Mouse (Mus musculus) c-Kit-positive CD71-negative TER-119-negative erythroid progenitor cells, embryonic 14.5 days (primary cell): Measurements from ENCODE around the gene Icosl.
"Not testable (repeated sequence)": the region's sequence is repeated elsewhere in the genome, so short reads cannot be mapped to it uniquely, and the experiment has no call there.

Source experiments
- DNase-seq: peaks from one replicate; pipeline ENCODE4 v3.0.0-alpha.2; 2013; ENCODE audit warnings: low read depth

The Icosl gene

GRCm38 (mm10) chr10:78069101-78070011 lies at the start of gene Icosl:
Gene Icosl, plus strand, starts transcription at chr10:78069302.
- DNase-seq = peak; percentile 42

- DNase-seq = not testable (repeated sequence)
Observed at GRCm38 (mm10) chr10:78019984-78020383, 49.1 kb upstream of the Icosl start.

DNA sequence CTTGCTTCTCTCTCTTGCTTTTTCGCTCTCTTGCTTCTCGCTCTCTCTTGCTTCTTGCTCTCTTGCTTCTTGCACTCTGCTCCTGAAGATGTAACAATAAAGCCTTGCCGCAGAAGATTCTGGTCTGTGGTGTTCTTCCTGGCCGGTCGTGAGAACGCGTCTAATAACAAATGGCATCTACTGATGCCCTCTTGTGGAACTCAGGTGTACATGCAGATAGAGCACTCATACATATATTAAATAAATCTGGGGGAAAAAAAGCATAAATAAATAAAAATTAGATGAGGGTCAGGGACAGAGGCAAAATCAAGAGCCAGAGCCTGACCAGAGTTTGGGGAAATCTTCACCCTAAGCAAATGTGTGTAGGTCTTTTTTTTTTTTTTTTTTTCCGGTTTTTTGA lies 43.6 kb upstream of the Icosl start:
- DNase-seq = not testable (repeated sequence)

DNA sequence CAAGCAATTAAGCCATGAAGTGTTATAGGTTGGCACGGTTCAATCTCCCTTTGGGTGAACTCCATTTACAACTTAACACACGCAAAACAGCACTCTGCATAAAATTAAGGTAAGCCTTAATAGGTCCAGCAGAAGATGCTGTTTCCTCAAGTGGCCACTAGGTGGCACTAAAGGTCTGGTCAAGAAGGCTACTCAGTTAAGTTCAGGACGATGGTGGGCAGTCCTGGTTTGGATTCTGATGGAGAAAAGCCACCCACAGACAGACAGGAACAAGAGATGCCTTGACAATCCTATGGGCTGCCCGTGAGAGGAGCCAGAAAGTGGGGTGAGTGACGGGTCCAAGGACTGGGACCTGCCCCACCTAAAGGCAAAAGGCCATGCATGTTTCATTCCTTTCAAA lies 41.0 kb upstream of the Icosl start:
- DNase-seq = peak; percentile 60

GRCm38 (mm10) chr10:78029080-78029479 lies 40.0 kb upstream of the Icosl start:
- DNase-seq = no peak

DNA sequence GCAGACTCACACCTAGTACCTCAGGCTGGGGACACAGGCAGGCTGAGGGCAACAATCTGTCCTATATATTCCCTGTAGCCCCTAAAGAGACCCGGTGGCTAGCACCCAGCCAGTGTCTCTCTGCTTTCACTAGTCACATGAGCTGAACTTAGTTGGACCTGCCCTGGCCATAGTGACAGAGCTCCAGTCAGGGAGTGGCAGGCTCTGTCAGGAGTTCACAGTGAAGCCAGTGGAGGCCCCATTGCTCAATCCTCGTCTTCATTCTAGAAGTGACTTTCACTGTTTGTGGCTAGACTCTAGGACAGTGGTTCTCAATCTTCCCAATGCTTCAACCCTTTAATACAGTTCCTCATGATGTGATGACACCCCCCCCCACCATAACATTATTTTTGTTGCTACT lies 37.1 kb upstream of the Icosl start:
- no peak for DNase-seq

GRCm38 (mm10) chr10:78037139-78037538 lies 32.0 kb upstream of the Icosl start:
- DNase-seq = no peak

DNA sequence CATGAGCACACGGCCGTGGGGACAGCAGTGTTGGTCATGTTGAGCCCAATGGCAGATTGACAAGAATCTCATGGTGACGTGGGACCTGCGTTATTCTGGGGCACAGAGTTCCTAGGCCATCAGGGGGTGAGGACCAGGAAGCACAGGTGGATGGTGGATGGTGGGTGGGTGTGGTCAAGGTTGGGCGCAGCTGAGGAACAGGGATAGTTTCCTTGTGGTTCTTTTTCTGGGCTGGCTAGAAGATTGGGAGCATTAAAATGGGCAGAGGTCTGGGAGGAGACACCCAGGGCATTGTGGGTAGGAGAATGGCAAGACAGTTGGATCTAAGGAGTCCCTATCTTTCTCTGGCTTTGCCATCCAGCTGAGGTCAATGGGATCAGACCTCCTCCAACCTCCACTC lies 27.5 kb upstream of the Icosl start, which contains the start of gene Dnmt3l:
Dnmt3l (plus strand) TSS at position 301 of the 400 bp plus-strand sequence.
- DNase-seq = no peak

DNA sequence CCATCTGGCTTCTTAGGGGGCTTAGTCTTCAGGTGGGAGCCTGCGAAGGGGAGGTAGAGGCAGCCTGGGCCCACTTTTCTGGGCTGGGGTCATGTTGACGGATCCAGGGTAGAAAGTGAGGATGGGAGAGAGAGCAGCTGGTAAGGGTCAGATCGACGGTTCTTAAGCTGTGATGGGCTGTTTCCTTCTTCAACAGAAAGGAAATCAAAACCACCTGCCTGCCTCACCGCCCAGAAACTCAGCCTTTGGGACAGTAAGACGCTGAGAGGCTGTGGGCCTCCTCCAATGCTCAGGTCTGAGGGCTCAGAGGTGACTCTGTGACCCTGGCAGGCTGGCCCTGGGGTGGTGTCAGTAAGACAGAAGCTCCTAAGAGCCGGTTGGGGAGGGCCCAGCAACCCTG lies 27.0 kb upstream of the Icosl start:
- DNase-seq = no peak

- no peak for DNase-seq
Observed at GRCm38 (mm10) chr10:78042697-78043405, 26.3 kb upstream of the Icosl start.

DNA sequence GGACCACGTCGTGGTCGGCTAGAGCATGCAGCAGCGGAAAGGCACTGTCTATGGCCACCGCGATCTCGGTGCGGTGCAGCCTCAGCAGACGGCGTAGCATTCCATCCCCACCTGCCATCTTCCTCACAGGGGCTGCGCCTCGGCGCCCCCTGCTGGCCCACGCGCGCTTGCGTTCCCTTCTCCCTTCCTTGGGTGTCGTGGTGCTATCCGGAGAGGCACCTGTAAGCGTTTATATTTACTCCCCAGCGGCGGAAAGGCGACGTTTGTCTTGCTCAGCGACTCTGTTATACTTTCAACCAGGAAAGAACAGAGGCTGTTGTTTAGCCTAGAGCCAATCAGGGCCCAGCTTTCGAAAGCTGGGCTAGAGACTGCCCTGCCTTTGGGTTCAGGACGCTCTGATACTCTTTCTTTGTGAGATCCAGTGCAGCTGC lies 25.7 kb upstream of the Icosl start, which contains the start of gene Aire:
Aire (minus strand) TSS at position 205 of the 431 bp plus-strand sequence.
- peak; percentile 56 for DNase-seq

GRCm38 (mm10) chr10:78044531-78044930 lies 24.6 kb upstream of the Icosl start:
- no peak for DNase-seq

GRCm38 (mm10) chr10:78046388-78046787 lies 22.7 kb upstream of the Icosl start:
- DNase-seq = no peak

GRCm38 (mm10) chr10:78048061-78048730 lies 20.9 kb upstream of the Icosl start:
- DNase-seq = no peak

- DNase-seq = no peak
Observed at GRCm38 (mm10) chr10:78049519-78050035, 19.5 kb upstream of the Icosl start.

DNA sequence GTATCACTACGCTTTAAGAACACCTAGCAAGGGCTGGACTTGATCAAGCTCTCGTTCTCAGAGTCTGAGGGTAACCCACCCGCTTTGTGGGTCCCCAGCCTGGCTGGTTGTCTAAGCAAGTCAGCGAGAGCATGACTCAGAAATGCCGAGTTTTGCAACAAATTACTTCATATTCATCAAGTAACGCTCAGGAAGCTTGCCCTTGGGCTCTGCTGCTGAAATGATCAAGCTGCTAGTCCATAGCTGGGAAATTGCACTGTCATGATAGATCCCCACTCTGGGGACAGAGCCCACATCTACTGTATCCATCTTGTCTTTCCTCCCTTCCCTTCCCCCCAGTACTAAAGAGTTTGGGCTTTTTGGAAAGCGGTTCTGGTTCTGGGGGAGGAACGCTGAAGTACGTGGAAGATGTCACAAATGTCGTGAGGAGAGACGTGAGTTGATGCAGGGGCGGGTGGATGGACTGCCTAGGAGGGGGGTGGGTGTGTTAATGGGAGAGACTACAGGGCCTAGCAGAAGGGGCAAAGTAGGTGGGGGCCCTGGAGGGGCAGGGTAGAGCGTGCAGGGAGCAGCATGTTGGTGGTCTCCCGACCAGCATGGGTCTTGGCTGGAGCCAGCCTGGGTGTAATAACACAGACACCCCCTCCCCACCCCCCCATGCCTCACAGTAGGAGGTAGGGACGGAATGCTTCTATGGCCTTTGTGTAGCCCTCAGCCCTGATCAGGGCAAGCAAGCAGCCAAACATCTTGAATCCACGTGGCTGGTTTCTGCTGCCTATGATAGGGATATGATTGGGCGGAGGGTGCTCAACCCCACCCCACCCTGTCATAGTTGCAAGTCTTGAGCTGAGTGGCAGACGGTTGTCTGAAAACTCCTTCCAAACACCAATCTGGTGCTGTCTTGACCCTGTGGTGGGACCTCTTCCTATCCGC lies 14.2 kb upstream of the Icosl start:
- peak; percentile 33 for DNase-seq

DNA sequence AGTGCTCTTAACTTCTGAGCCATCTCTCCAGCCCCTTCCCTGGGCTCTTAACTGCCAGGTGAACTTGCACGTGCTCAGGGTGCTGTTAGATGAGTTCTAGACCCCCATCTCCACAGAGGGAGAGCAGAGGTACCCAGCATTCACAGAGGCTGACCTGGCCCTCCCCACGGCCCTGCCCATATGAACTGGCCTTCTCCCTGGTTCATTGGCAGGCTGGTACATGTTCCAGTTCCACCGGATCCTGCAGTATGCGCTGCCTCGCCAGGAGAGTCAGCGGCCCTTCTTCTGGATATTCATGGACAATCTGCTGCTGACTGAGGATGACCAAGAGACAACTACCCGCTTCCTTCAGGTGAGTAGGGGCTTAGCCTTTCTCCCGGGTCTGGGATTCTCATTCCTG lies 12.0 kb upstream of the Icosl start:
- DNase-seq = no peak

- DNase-seq = no peak
Observed at GRCm38 (mm10) chr10:78063122-78063521, 6.0 kb upstream of the Icosl start.

GRCm38 (mm10) chr10:78067226-78067625 lies 1.9 kb upstream of the Icosl start:
- DNase-seq = no peak

DNA sequence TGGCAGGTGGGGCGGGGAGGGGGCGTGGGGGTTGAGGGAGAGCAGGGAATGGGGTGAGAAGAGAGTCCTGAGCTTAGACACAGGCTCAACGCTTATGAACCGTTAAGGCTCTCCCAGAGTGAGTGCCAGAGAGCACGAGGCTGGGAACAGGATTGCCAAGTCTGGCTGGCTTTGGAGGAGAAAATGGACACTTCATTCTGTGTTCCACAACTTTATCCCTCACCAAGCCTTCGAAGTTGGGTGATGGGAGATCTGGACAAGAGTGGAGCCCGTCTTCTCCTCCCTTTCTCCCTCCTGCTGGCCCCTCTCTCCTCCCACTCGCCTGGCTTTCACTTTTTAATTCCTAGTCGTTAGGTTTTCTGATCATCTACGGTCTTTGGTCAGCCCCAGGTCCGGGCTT lies 561 bp upstream of the Icosl start:
- DNase-seq = no peak

DNA sequence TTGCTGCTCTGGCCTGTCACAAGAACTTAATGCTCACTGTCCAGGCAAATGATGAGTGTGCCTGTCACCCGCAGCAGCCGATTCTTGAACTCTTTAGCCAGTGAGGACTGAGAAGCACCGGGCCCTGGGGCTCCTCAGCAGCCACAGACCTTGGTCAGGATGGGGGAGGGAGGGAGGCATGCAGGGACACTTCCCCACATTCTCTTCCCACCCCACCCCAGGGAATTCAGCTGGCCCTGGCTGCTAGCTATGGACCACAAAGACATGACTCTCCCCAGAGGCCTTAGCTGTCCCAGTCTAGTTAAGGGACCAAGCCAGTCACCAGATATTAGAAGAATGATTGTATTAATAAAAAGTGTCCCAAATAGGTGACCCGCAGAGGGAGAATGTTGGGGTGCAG lies 5.0 kb downstream of the Icosl start:
- no peak for DNase-seq
